Mouse (Mus musculus) spleen, postnatal 4 days (tissue): Measurements from ENCODE around the gene Nprl3.

Source experiments
- DNase-seq, 2 experiments: peaks; one replicate each; pipeline ENCODE4 v3.0.0; 2022; ENCODE audit warnings: low spot score in 2 of 2

Gene Nprl3

GRCm38 (mm10) chr11:32245614-32246013, 21.9 kb downstream of the Nprl3 start:
- DNase-seq: peak; percentile 83 to 84

GRCm38 (mm10) chr11:32244617-32245016, 22.9 kb downstream of the Nprl3 start:
- no peak for DNase-seq

- DNase-seq: no peak
Observed at GRCm38 (mm10) chr11:32244064-32244463, 23.4 kb downstream of the Nprl3 start.

- no peak for DNase-seq
Observed at GRCm38 (mm10) chr11:32243205-32243955, 24.1 kb downstream of the Nprl3 start.

GRCm38 (mm10) chr11:32242209-32242608, 25.3 kb downstream of the Nprl3 start:
- DNase-seq: no peak

- DNase-seq: no peak
Observed at GRCm38 (mm10) chr11:32241391-32241790, 26.1 kb downstream of the Nprl3 start.

GRCm38 (mm10) chr11:32238093-32238860, 29.2 kb downstream of the Nprl3 start:
- DNase-seq: peak; percentile 83 to 92

GRCm38 (mm10) chr11:32237411-32237795, 30.1 kb downstream of the Nprl3 start:
- DNase-seq: no peak

- peak; percentile 69 to 87 for DNase-seq
Observed at GRCm38 (mm10) chr11:32236712-32237410, 30.6 kb downstream of the Nprl3 start.

GRCm38 (mm10) chr11:32236132-32236531, 31.4 kb downstream of the Nprl3 start:
- DNase-seq: no peak

GRCm38 (mm10) chr11:32235646-32236045, 31.9 kb downstream of the Nprl3 start:
- DNase-seq: peak in 1 of 2 experiments; percentile 24

- no peak for DNase-seq
Observed at GRCm38 (mm10) chr11:32234816-32235485, 32.6 kb downstream of the Nprl3 start.

GRCm38 (mm10) chr11:32233895-32234294, 33.6 kb downstream of the Nprl3 start:
- DNase-seq: no peak

- DNase-seq: no peak
Observed at GRCm38 (mm10) chr11:32232848-32233247, 34.7 kb downstream of the Nprl3 start.

GRCm38 (mm10) chr11:32231125-32231524, 36.4 kb downstream of the Nprl3 start:
- DNase-seq: no peak

GRCm38 (mm10) chr11:32230220-32230619, 37.3 kb downstream of the Nprl3 start:
- no peak for DNase-seq

- DNase-seq: no peak
Observed at GRCm38 (mm10) chr11:32228292-32228845, 39.1 kb downstream of the Nprl3 start.

- no peak for DNase-seq
Observed at GRCm38 (mm10) chr11:32227555-32227954, 40.0 kb downstream of the Nprl3 start.

- DNase-seq: no peak
Observed at GRCm38 (mm10) chr11:32227041-32227440, 40.5 kb downstream of the Nprl3 start.

- DNase-seq: peak; percentile 92 to 96
Observed at GRCm38 (mm10) chr11:32226124-32226871, 41.2 kb downstream of the Nprl3 start, which contains the start of gene Mpg. Gene Mpg (plus strand): TSS chr11:32226505.
